Mouse (Mus musculus) hematopoietic stem cell, adult 5-6 weeks (primary cell): ENCODE results near the gene Bfsp1. TPM values are rescaled to one million over a fixed set of nuclear protein-coding genes. Genes with fewer than 3 reads are reported as not detected.

Source experiments
- ATAC-seq, 2 experiments: fragments of 125-278 bp in 1 of 2; replicated peaks in 1 of 2; 2 replicates each; pipeline ENCODE4 v1.8.0; 2016 to 2017; ENCODE audit warnings: inconsistent platforms in 2 of 2, mild to moderate bottlenecking in 2 of 2, moderate number of reproducible peaks in 2 of 2, low read depth in 1 of 2, moderate TSS enrichment in 1 of 2; ENCODE audit not compliant: low FRiP score in 2 of 2, poor library complexity in 2 of 2, severe bottlenecking in 2 of 2, insufficient read depth in 1 of 2, low TSS enrichment in 1 of 2
- total RNA-seq: library from RNA; stranded (forward); fragments of 172-1452, 232-1000 nt; gene quantifications from 2 replicates; pipeline ENCODE4 v1.2.3, GENCODE M21; 2017

The Bfsp1 gene
- total RNA-seq, 1 experiment from 2014 or later = not detected

GRCm38 (mm10) chr2:143832721-143833120 lies 30.3 kb downstream of the Bfsp1 start:
- ATAC-seq = no peak

- no peak for ATAC-seq
Observed at GRCm38 (mm10) chr2:143831645-143832044, 31.3 kb downstream of the Bfsp1 start.

DNA sequence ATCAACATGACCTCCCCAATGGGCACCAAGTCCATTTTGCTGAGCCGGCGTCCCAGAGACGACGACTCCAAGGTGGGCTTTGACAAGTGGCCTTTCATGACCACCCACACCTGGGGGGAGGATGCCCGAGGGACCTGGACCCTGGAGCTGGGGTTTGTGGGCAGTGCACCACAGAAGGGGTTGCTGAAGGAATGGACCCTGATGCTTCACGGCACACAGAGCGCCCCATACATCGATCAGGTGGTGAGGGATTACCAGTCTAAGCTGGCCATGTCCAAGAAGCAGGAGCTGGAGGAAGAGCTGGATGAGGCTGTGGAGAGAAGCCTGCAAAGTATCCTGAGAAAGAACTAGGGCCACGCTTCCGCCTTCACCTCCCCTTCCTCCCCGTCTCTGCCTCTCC lies 49.5 kb downstream of the Bfsp1 start:
- ATAC-seq = no peak; a peak in 1 of 4 replicates

DNA sequence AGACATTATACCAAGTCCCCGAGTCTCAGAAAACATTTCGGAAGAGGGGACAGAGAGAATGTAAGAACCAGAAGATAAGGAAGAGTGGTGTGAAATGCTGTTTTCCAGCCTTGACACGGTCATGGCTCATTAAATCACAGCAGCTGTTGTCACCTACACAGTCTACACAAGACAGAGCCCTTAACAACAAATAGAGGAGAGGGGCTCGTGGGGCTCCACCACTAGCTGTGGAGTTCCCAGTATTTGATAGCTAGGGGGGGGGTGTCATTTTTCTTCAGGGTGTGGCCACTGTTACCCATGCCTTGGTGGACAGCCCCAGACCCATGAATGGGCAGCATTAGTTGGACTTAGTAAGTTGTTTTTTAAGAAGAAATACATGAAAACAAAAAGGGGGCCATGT lies 50.7 kb downstream of the Bfsp1 start:
- no peak for ATAC-seq

GRCm38 (mm10) chr2:143808789-143809188 lies 54.2 kb downstream of the Bfsp1 start:
- ATAC-seq = no peak

- no peak for ATAC-seq
Observed at GRCm38 (mm10) chr2:143806924-143807664, 55.9 kb downstream of the Bfsp1 start.

DNA sequence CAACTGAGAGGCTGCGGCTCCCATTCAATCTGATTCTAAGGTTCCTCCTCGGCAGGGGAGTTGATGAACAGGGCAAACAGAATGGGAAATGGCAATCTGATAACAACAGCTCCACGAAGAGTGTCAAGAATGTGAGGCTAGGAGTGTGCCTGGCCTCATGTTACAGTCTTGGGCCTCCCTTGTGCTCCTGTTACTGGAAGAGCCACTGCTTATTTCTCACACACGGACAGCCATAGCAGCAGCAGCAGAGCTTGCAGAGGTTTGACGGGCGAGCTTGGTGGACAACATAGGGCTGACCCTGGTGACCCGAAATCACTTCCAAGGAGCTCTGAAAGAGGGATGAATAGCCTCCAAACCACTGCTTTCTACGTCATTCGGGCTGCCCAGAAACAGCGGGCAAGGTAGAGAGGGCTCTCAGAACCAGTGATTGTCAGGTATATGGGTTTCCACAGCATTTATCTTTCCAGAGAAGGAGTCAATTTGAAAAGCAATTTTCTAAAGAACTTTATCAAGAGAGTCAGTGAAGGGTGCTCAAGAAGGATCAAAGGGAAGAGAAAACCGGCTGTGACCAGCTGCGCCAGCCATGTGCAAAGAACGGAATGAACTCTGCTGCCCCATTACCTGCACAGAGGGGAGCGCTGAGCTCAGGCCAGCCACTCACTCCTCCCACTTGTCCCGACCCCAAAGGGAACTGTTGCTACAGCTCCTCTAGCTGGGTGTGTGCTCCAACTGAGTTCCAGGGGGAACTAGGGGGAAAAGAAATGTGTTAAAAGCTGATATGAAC lies 56.6 kb downstream of the Bfsp1 start:
- no peak for ATAC-seq

- ATAC-seq = no peak
Observed at GRCm38 (mm10) chr2:143801097-143801496, 61.9 kb downstream of the Bfsp1 start.

GRCm38 (mm10) chr2:143796335-143797013 lies 66.5 kb downstream of the Bfsp1 start:
- ATAC-seq = no peak

GRCm38 (mm10) chr2:143795858-143796257 lies 67.1 kb downstream of the Bfsp1 start:
- ATAC-seq = no peak

- ATAC-seq = no peak
Observed at GRCm38 (mm10) chr2:143789911-143790310, 73.1 kb downstream of the Bfsp1 start.

GRCm38 (mm10) chr2:143780310-143780709 lies 82.7 kb downstream of the Bfsp1 start:
- ATAC-seq = no peak

Other genes with a start within 250 kb of the Bfsp1 start
- gene Dstn, start 52.1 kb upstream of the Bfsp1 start, total RNA-seq = 133 and 204 TPM in 2 replicates
- gene Rrbp1, start 148.1 kb upstream of the Bfsp1 start, total RNA-seq = 131 and 169 TPM in 2 replicates
- not detected in 2 replicates for gene Banf2, start 169.9 kb upstream of the Bfsp1 start, total RNA-seq